Mouse (Mus musculus) liver, adult (tissue): ENCODE data around the gene Pepd.

Experiments
- GATA4 ChIP-seq: IDR thresholded peaks from 2 replicates; pipeline ENCODE4 v1.6.1; 2014; ENCODE audit warnings: mild to moderate bottlenecking, low read length; ENCODE audit not compliant: insufficient replicate concordance

The Pepd gene

DNA sequence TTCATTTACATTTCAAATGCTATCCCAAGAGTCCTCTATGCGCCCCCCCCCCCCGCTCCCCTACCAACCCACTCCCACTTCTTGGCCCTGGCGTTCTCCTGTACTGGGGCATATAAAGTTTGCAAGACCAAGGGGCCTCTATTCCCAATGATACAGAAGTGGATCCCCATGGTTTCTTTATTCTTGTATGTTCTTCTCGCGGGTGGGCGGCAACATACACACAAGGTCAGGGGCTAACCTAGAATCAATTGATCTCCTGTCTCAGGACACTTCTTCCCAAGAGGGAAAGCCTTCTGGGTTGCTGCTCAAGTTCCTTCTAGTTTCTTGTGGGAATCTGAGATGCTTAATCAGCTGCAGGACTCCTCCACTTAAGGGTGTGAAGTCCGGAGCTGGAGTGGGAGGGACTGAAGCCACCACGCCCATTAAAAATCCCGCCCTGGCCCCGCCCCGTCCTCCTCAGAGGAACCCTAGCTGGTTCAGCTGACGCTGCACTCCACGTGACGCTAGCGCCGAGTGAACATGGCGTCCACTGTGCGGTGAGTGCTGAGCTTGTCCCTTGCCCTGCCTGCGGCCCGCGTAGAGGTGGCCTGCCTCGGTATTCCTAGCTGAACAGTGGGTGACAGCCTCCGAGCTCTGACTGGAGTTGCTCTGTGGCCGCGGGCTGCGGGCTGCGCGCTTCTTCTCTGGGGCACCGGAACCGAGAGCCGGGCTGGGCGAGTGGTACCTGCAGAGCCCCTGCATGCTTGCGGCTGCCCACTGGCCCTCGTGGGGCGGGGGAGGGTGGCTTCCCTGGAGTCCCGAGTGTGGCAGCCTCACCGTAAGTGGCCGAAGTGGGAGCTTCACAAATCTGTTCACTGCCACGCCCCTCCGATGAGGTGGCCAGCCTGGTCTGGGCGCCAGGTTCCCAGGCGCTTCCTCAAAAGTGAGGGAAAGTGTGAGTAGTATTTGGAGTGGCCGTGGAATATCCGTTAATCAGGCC, at the start of gene Pepd:
Gene Pepd (plus strand): TSS at position 461 of the 979 bp plus-strand sequence.
- TF ChIP-seq GATA4: no peak; the same call in 1 of the 2 replicates

DNA sequence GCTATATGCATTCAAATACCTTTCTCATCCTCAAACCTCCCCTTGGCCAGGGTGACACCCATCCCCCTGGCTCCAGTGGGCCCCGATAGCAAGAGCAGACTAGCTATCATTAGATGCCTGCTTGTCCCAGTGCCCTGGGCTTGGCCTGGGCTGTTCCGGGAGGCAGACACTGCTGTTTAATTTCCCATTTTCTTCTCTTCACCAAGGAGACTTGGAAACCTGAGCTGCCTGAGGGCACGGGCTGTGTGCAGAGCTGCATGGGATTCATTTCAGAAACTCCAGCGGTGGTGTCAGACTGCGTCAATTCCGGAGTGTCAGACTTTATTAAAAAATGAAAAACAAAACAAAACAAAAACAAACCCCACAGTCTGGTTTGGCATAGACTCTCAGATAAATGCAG, 44.9 kb upstream of the Pepd start:
- no peak for TF ChIP-seq GATA4

DNA sequence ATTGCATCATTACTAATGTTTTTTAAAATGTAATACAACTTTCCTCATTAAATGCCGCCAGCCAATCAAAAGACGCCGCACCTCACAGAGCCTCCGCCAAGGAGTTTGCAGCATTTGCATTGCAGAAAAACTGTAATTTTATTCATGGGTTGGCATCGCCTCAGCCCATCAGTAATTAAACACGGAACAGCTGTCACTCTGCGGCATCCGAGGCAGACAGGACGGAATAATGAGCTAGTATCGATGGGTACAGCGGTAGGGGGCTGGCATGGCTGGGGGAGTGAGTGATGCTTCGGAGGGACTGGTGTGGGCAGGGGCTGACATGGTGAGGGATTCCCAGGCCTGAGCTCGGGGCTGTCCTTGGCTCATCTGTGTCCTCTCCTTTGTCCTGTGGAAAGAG, 42.5 kb upstream of the Pepd start:
- no peak for TF ChIP-seq GATA4

DNA sequence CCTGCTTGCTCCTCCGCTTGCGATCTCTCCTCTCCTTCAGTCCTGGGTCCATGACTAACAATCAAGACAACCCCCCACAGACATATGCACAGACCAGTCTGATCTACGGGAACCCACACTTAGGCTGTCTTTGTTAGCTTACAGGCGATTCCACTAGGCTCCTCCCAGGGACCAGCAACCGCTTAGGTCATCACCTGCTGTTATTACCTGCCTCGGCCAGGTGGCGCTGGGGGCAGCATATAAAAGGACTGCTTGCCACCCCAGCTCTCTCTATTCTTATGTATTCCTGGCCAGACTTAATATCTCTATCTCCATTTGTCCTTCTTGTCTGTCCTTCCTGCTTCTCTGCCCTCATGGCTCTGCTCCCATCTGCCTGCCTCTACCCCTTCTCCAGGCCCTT, 35.4 kb upstream of the Pepd start:
- no peak for TF ChIP-seq GATA4

DNA sequence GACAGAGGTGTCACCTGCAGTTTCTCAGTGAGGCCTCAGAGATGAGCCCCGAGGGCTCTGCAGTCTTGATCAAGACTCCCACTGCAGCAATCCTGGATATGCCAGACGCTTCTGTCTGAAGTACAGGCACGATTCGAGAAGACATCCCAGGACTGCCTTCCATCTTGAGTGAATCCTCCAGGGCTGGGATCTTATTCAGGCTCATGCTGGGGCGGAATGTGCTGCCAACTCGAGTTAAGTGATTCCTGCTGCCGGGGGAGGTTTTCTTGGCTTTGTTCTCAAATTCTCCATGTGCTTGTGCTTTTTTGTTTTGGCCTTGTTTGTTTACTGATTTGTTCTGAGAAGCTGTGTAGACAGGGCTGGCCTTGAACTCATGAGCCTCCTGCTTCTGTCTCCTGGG, 34.4 kb upstream of the Pepd start:
- no peak for TF ChIP-seq GATA4

DNA sequence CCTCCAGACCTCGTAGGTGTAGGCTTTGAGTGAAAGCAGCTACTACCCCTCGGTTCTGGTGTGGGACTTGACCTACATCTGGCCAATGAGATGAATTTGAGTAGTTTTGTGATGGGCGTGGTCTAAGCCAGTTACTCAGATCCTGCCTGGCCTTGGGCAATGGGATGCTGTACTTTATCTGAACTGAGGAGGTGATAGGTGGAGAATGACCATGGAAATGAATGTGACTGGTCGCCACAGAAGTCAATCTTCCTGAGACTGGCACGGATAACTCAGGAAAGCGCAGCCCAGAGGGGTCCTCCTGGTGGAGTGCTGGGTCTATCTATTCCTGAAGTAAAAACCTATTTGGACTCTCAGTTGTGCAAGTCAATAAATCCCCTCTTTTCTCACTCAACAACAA, 23.7 kb upstream of the Pepd start:
- TF ChIP-seq GATA4: no peak

DNA sequence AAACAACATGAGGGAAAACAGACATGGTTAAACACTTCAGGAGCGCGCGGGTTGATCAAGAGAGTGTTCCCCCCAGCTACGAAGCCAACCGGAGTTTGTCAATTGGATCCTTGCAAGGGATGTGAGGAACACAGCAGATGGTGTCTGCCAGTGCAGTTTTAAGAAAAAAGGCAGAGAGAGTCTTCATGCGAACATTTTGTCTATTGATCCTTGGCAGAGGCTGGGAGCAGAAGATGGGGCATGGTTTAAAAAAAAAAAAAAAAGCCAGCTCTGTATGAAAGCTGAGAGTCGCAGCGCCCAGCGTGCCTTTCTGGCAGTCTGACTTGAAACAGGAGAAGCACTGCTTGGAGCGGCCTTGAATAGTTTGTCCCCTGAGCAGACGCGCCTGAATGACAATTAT, 23.3 kb upstream of the Pepd start:
- no peak for TF ChIP-seq GATA4

DNA sequence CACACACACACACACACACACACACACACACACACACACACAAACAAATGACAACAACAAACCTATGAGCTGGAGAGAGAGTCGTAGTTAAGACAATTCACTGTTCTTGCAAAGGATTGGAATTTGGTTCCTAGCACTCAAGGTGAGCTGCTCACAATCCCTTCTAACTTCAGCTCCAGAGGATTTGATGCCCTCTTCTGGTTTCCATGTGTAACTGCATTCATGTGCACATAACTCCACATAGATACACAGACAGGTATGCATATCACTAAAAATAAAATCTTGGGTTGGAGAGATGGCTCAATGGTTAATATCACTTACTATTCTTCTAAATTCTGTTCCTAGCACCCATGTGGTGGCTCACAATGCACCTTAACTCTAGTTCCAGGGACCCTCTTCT, 19.3 kb upstream of the Pepd start:
- no peak for TF ChIP-seq GATA4

DNA sequence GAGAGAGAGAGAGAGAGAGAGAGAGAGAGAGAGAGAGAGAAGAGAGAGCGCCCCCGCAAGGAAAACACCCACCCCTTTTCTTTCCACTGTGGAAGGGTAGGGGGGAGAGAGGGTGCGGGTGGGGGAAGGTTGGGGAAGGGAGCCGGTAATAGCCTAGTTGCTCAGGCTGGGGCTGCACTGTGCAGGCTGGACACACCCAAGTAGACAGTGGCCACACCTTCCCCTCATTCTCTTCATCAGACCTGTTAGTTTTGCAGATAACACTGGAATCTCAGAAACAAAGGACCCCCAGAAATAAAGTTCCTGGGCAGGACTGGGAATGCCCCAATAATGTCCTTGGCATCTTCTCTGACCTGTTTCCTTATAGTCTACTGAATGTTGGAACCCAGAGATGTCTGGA, 15.7 kb upstream of the Pepd start:
- no peak for TF ChIP-seq GATA4

DNA sequence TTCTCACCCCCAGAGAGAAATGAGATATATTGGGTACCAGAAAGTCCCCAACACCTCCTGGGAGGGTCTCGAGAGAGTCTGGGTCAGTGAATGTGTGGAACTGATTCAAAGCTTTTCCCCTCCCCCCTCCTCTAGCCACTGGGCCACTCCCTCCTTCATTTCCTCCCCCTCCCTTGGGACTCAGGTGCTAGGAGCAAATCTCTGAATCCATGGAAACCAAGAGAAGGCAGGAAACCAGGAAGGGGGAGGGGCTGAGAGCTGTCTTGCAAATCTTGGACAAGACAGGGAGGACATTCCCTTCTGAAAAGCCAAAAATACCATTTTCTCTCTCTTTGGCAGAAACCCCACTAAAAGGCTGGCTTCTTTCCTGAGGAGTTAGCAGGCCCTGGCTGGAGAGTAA, 15.1 kb upstream of the Pepd start:
- no peak for TF ChIP-seq GATA4

DNA sequence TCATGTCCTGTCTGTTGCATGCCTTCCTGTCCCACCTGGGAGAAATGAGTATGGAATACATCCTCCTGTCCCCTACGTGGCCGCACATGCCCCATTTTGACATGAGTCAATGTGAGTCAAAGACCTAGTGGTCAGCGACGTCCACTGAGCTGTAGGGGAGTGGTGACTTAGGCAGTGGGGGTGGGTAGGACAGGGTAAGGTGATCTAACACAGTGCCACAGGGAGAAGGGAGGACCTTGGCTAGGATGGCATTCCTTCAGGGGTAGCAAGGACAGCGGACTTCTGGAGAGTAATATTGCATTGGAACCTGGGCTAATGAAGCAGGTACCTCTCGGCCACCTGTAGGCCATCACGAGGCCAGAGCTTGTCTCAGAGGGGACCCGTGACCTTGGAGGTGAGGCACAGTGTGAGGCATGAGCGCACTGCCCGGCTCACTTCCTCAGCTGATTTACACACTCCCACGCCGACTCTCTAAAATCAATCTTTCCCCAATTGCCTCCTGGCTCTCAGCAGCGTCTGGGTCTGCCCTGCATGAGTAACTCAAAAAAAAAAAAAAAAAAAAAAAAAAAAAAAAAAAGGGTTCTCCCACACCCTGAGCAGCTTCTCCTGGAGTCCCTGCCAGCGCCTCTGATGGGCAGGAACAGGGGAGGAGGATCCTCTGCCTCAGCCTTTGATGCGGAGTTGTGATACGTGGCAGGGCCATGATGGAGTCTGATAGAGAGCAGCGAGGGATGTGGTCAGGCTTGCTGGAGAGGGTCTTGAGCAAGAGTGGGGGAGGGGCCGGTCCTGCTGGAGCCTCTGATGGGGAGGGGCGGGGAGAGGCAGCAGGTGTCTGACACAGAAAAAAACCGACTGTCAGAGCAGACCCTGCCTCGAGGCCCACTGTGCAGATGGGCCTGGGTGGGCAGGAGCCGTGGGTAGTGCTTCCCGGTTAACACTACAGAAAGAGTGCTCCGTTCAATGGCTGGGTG, 1.8 kb upstream of the Pepd start:
- no peak for TF ChIP-seq GATA4

DNA sequence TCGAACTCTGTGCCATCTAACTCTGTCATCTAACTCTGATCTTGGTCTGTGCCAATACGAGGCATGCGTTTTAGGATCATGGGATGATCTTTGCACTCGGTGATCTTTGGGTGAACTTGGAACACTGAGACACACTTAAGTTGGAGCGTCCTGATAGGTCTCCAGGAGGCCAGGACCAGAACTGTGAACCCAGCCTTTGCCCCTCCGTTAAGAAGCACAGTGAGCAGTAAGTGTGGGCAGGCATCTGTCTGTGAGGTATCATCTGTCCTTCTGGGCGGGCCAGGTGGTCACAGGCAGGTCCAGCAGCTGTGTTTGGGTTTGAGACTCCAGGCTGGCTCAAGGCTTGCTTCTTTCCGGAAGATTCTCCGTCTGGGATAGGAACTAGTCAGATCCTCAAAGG, 1.8 kb downstream of the Pepd start:
- TF ChIP-seq GATA4: no peak

DNA sequence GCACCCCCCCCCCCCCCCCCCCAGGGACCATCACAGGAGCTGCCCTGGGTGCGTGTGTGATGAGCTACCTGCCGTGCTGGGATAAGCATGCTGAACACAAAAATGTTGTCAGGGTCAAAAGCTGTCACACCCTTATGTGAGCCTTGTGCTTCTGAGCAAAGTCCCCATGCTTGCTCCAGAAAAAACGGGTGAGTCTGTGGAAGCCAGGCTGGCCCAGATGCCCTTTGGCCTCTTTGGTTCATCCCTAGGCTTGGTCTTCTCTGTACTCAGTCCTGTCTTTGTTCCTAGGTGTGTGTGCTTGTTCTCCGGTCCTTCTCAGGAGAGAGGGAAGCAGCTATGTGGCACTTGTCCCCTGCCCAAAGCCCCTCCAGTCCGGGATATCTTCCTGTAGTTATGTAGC, 3.4 kb downstream of the Pepd start:
- TF ChIP-seq GATA4: no peak

DNA sequence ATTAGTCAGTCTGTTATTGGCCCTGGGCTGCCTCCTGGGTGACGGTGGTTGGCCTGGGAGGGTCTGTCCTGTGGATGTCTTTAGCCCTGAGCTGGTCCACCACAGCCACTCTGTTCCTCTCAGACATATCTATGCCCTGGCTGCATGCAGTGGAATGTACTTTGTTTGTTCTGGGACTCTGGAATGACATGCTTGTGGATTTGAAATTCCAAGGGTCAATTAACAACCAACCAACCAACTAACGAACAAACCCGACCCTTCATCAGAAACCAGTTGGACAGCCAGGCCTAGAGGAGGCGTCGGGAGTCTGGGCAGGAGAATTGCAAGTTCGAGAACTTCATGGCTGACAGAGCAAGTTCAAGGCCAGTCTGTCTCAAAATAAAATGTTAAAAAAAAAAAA, 5.4 kb downstream of the Pepd start:
- no peak for TF ChIP-seq GATA4

DNA sequence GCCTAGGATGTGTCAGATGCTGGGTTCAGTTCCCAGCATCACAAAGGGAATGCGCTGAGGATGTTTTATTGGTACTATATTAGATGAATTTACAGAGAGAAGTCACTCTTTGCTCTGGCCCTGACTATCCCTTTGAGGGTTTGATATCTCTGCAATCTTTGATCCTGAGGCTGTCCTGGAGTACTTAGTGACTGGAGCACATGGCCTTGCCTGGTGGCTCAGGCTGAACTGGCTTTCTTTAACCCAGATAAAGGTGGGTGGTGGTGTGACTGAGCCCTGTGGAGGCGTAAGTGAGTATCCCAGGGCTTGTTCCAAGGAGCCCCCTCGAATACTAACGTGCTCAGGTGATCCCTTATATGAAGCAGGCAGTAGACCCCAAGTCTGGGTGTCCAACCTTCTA, 5.8 kb downstream of the Pepd start:
- TF ChIP-seq GATA4: no peak

DNA sequence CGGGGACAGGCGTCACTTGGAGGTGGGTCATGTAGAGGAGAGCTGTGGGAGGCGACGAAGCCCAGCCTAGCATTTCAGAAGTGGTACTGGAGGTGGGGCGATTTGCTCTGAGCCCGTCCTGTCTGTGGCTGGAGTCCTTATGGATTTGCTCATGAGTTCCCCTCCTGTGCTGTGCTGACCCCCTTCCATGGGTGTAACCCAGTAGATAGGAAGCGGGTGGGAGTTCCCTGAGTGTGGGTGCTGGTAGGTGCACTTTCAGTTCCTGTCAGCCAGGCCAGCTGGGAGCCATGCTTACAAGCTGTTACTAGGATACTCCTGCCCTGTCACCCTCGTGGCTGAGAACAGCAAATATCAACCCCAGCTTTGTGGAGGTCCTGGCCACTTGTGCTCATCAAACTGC, 6.2 kb downstream of the Pepd start:
- no peak for TF ChIP-seq GATA4
